Mouse (Mus musculus) heart, adult 2 months (tissue): ENCODE results near the gene Pdhx. TPM values are rescaled to one million over a fixed set of nuclear protein-coding genes. Genes with fewer than 3 reads are reported as not detected.

Experiments
- DNase-seq, 2 experiments: peaks; one replicate each; pipeline ENCODE4 v3.0.0; 2021
- H3K27ac ChIP-seq: fragments of 200-600 bp; 2 replicates; pipeline ENCODE4 v1.8.1; 2022
- H3K27me3 ChIP-seq: fragments of 200-500 bp; 2 replicates; pipeline ENCODE4 v1.6.1; 2012; ENCODE audit warnings: mild to moderate bottlenecking, low read length, inconsistent platforms, mixed read lengths; ENCODE audit not compliant: control insufficient read depth, insufficient read depth
- H3K36me3 ChIP-seq: fragments of 200-500 bp; 2 replicates; pipeline ENCODE4 v1.6.1; 2012; ENCODE audit warnings: low read length, inconsistent platforms; ENCODE audit not compliant: control insufficient read depth, insufficient read depth
- H3K4me1 ChIP-seq: fragments of 200-500 bp; 2 replicates; pipeline ENCODE4 v1.6.1; 2011; ENCODE audit warnings: low read length; ENCODE audit not compliant: control insufficient read depth, insufficient read depth
- H3K4me3 ChIP-seq: fragments of 200-600 bp; 2 replicates; pipeline ENCODE4 v1.8.1; 2022
- H3K79me2 ChIP-seq: fragments of 200-500 bp; replicated peaks from 2 replicates; pipeline ENCODE4 v1.6.1; 2012; ENCODE audit warnings: mild to moderate bottlenecking, inconsistent platforms, low read length, moderate library complexity, mixed read lengths; ENCODE audit not compliant: control insufficient read depth, insufficient read depth
- H3K9ac ChIP-seq: fragments of 200-500 bp; 2 replicates; pipeline ENCODE4 v1.6.1; 2012; ENCODE audit warnings: low read depth, mild to moderate bottlenecking, control low read depth, inconsistent platforms, low read length, mixed read lengths
- CTCF ChIP-seq: fragments of 200-600 bp; IDR thresholded peaks from 2 replicates; pipeline ENCODE4 v1.8.1; 2022; ENCODE audit warnings: antibody characterized with exemption, mild to moderate bottlenecking, moderate library complexity
- EP300 ChIP-seq: fragments of 200-500 bp; IDR thresholded peaks from 2 replicates; pipeline ENCODE4 v1.6.1; 2011; ENCODE audit warnings: low read depth, low read length, control low read depth; ENCODE audit not compliant: insufficient read depth
- POLR2A ChIP-seq: fragments of 200-500 bp; IDR thresholded peaks from 2 replicates; pipeline ENCODE4 v1.6.1; 2011; ENCODE audit warnings: mild to moderate bottlenecking, low read depth, low read length, control low read depth; ENCODE audit not compliant: insufficient read depth
- WGBS: fragments of 180-500 bp; shearing (Covaris S2); methylation state at CpG from one replicate; pipeline ENCODE4 v1.1.7; 2018; 5-methylcytosine and 5-hydroxymethylcytosine counted together
- intact Hi-C: fragments of 180-260 bp; cut with DNase I; formaldehyde crosslinking; loops from one replicate; pipeline ENCODE4 v1.15.1; 2025
- polyA plus RNA-seq: library from polyadenylated mRNA; depleted of rRNA; stranded (reverse); fragments of >200 nt; gene quantifications from 2 replicates; pipeline ENCODE4 v1.2.3, GENCODE M21; 2012
- total RNA-seq, 2 experiments: library from RNA; stranded (reverse); gene quantifications; 2 replicates each; pipeline ENCODE4 v1.2.3; 2021

Pdhx gene
- total and polyA plus RNA-seq, 3 experiments, result 102 to 162 (median 147) TPM

DNA sequence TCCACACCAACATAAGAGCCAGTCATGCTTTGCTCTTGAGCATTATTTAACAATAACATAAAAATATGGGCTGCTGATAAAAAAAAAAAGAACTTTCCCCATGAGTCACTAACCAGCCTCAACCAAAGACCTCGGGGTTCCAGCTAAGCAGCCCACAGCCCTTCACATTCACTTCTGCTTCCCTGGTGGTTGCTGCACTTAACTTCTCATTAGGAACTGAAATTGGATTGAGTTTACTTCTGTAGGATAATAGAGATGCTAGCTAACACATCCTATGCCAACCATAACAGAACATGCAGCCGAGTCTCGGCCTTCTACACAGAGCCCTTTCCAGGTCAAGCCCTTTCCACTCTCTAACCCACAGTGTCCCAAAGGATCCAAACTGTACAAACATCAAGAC lies 65.1 kb downstream of the Pdhx start:
- intact Hi-C loops, result no loop called here
- H3K4me3 ChIP-seq, result no peak overlapping the region
- H3K27me3 ChIP-seq, result no peaks in the 10 kb centered on the region
- no peak overlapping the region for H3K27ac ChIP-seq
- H3K4me1 ChIP-seq, result peaks cover 2% of the 10 kb centered on the region
- H3K79me2 ChIP-seq, result no peaks in the 10 kb centered on the region
- whole genome bisulfite sequencing, result 76% methylated on average over 3 of the region's 3 CpGs
- TF ChIP-seq EP300, result no peak
- no peak for TF ChIP-seq POLR2A
- TF ChIP-seq CTCF, result no peak
- H3K9ac ChIP-seq, result no peak overlapping the region
- DNase-seq, result no peak
- no peaks in the 10 kb centered on the region for H3K36me3 ChIP-seq

DNA sequence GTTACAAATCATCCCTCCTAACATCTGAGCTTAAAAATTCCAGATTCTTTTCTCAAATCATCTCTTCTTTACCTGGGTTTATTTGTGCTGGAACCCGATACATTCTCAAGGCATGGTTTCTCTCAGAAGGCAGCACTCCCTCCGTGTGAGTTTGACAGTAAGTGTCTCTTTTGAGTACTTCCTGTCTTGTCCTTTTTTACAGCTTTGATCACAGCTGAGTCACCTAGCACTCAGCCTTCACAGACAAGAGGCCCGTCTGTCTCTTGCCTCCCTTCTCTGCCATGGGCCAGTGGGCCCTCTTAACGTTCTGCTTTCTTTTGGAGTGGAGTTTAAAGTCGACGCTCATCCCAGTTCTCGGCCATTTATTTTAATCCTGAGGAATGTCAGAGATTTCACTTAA lies 68.7 kb downstream of the Pdhx start:
- TF ChIP-seq EP300, result no peak
- Histone ChIP-seq H3K79me2 (no peaks in the 10 kb centered on the region), H3K4me1 (no peaks in the 10 kb centered on the region), H3K9ac (no peak overlapping the region), H3K36me3 (no peaks in the 10 kb centered on the region), H3K27me3 (no peaks in the 10 kb centered on the region), H3K4me3 (no peak overlapping the region), H3K27ac (no peak overlapping the region)
- intact Hi-C loops, result no loop called here
- DNase-seq, result no peak
- WGBS, result 60% methylated on average over 7 of the region's 7 CpGs

DNA sequence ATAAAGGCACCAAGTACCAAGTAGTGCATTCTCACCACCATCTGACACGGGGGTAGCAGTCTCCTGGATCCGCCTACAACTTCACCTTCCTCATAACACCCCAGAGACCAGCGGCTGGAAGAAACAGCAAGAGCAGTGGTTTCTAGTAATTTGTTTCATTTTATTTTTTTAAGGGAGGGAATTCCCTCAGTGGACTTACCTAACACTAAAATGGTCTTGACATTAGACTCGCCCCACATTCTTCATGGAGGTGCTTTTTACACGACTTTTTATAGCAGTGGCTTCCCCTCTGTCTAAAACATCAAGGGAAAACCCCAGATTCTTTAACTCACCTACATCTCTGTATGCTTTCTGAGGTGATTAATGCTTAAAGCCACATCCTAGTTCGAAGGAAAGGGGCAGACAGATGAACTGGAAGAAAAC lies 74.1 kb downstream of the Pdhx start:
- Histone ChIP-seq H3K4me3 (no peak overlapping the region), H3K9ac (no peak overlapping the region), H3K79me2 (no peaks in the 10 kb centered on the region), H3K27me3 (no peaks in the 10 kb centered on the region), H3K4me1 (no peaks in the 10 kb centered on the region), H3K36me3 (no peaks in the 10 kb centered on the region), H3K27ac (no peak overlapping the region)
- TF ChIP-seq CTCF (no peak), POLR2A (no peak), EP300 (no peak)
- intact Hi-C loops, result no loop called here
- 67% methylated on average over 6 of the region's 6 CpGs for WGBS
- DNase-seq, result no peak

DNA sequence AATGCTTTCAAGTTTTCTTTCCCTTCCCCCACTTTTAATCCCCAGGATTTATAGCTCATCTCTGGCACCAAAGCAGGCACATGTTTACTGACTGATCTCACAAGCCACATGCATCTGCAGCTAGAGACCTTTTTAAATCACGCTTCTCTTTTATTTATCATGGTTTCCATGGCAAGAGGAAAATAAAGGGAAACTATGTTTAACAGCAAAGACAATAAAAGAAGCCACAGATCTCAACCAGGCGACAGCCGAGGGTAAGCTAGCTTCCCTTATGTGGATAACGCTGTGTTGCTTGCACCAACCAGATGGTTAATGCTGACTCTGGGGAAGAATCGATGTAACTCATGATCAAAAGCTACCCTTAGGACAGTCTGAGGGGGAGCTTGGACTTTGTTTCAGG lies 75.0 kb downstream of the Pdhx start:
- Histone ChIP-seq H3K27ac (no peak overlapping the region), H3K79me2 (no peaks in the 10 kb centered on the region), H3K36me3 (no peaks in the 10 kb centered on the region), H3K4me1 (no peaks in the 10 kb centered on the region), H3K9ac (no peak overlapping the region), H3K27me3 (no peaks in the 10 kb centered on the region), H3K4me3 (no peak overlapping the region)
- DNase-seq, result no peak
- no peak for TF ChIP-seq EP300
- TF ChIP-seq CTCF, result no peak
- TF ChIP-seq POLR2A, result no peak
- intact Hi-C loops, result no loop called here
- 34% methylated on average over 5 of the region's 5 CpGs for WGBS

DNA sequence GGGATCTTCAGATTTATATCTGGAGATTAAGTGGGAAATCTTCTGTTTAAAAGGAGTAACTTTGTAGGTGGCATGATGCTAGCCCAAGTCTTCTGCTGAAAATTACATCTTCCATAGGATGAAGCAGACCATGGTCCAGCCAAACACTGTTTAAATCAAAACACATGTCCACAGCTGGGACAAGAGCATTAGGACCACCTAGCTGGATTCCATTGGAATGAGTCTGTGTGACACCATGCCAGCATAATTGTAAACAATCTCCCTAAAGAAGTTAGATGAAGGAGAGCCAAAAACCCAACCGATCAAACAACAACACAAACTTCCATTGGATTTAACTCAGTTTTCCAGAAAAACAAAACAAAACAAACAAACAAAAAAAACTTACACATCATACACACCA lies 75.4 kb downstream of the Pdhx start:
- 80% methylated on average over 1 of the region's 1 CpGs for WGBS

DNA sequence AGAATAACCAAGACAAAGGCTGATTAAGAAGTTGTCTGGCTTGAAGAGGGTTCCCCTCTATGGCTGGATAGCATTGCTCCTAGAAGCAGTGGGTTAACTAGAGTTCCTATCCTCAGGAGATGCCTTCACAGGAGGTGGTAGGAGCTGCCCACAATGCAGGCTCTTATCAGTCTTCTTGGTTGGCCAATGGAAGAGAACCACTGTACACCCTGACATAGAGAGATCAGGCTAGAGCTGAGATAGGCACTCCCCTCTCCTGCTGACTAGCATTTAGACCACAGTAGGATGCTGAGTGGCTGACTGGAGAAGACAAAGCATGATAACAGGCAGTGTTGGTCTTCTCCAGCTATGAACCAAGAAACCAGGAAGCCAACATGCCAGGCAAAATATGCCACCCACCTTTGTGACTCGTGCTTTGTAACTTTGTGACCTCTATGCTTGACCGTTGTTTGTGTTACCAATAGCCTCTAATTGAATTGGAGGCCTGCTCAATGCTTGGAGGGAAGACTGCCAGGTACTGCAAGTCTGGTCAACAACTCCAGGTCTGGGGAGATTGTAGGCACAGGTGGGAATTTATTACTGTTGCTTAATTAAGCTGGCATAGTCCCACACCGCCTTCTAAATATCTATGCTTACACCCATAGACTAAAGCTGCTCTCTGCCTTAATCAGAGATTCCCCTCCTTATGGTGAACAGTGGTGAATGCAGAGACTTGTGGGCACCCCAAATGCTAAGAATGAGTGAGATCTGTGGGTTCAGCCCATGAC lies 79.3 kb downstream of the Pdhx start:
- Histone ChIP-seq H3K27me3 (no peaks in the 10 kb centered on the region), H3K4me1 (peaks cover 1% of the 10 kb centered on the region; the same call in 1 of the 2 replicates), H3K79me2 (no peaks in the 10 kb centered on the region), H3K36me3 (no peaks in the 10 kb centered on the region), H3K9ac (no peak overlapping the region), H3K4me3 (no peak overlapping the region), H3K27ac (no peak overlapping the region)
- WGBS, result 93% methylated on average over 3 of the region's 3 CpGs
- intact Hi-C loops, result no loop called here
- DNase-seq, result no peak
- TF ChIP-seq EP300 (no peak), POLR2A (no peak), CTCF (no peak)

More for the DNA sequence above, 75.4 kb downstream of the Pdhx start:
- Histone ChIP-seq H3K4me1 (no peaks in the 10 kb centered on the region), H3K36me3 (no peaks in the 10 kb centered on the region), H3K27me3 (no peaks in the 10 kb centered on the region), H3K79me2 (no peaks in the 10 kb centered on the region), H3K27ac (no peak overlapping the region), H3K9ac (no peak overlapping the region), H3K4me3 (no peak overlapping the region)
- TF ChIP-seq CTCF, result no peak
- no peak for TF ChIP-seq EP300
- no peak for TF ChIP-seq POLR2A
- no peak for DNase-seq
- intact Hi-C loops, result no loop called here

DNA sequence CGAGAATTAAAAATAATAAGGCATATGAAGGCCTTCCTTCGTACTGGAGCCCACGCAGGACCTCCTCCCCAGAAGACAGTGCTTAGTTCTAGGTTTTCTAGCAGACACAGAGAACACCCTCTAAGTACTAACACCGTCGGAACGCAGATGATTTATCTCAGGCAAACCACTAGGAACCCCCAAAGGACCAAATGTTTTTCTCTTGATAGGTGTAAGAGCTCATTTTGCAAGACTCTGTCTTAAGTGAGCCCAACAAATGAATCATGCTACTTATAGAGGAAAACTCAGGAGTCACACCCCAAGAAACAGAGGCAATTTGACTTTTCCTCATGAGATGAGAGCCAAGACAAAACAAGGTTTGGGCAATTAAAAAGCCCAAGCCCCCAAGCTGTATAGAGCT lies 80.9 kb downstream of the Pdhx start:
- Histone ChIP-seq H3K9ac (no peak overlapping the region), H3K4me1 (peaks cover 3% of the 10 kb centered on the region), H3K36me3 (no peaks in the 10 kb centered on the region), H3K27me3 (no peaks in the 10 kb centered on the region), H3K79me2 (no peaks in the 10 kb centered on the region), H3K4me3 (no peak overlapping the region), H3K27ac (no peak overlapping the region)
- 82% methylated on average over 6 of the region's 6 CpGs for WGBS
- no peak for DNase-seq
- no peak for TF ChIP-seq POLR2A
- TF ChIP-seq EP300, result no peak
- no peak for TF ChIP-seq CTCF
- intact Hi-C loops, result no loop called here
